Mouse (Mus musculus) midbrain, embryonic 11.5 days (tissue): ENCODE data around the gene Grcc10. TPM values are rescaled to one million over a fixed set of nuclear protein-coding genes. Genes with fewer than 3 reads are reported as not detected.

ENCODE experiments used
- ATAC-seq: fragments of 200-750 bp; cut with Nextera tagmentation; 2 replicates; pipeline ENCODE4 v1.8.0; 2017; ENCODE audit warnings: moderate TSS enrichment, moderate library complexity; ENCODE audit not compliant: low FRiP score
- DNase-seq: peaks from one replicate; pipeline ENCODE4 v3.0.0; 2015; ENCODE audit warnings: low spot score; ENCODE audit errors: missing footprints
- H3K27ac ChIP-seq: fragments of 300-500 bp; sonication (generic); 2 replicates; pipeline ENCODE4 v1.5.1; 2014; ENCODE audit warnings: low read depth, low read length
- H3K27me3 ChIP-seq: fragments of 300-500 bp; sonication (generic); 2 replicates; pipeline ENCODE4 v1.6.1; 2014; ENCODE audit warnings: mild to moderate bottlenecking, low read length, moderate library complexity, mixed read lengths; ENCODE audit not compliant: control insufficient read depth, insufficient read depth
- H3K36me3 ChIP-seq: fragments of 300-500 bp; sonication (generic); 2 replicates; pipeline ENCODE4 v1.6.1; 2014; ENCODE audit warnings: mild to moderate bottlenecking, low read length, moderate library complexity, mixed read lengths; ENCODE audit not compliant: control insufficient read depth, insufficient read depth
- H3K4me1 ChIP-seq: fragments of 300-500 bp; sonication (generic); 2 replicates; pipeline ENCODE4 v1.6.1; 2014; ENCODE audit warnings: low read length; ENCODE audit not compliant: control insufficient read depth, insufficient read depth
- H3K4me2 ChIP-seq: fragments of 300-500 bp; sonication (generic); 2 replicates; pipeline ENCODE4 v1.6.1; 2014; ENCODE audit warnings: mild to moderate bottlenecking, moderate library complexity
- H3K4me3 ChIP-seq: fragments of 300-500 bp; sonication (generic); 2 replicates; pipeline ENCODE4 v1.5.1; 2014; ENCODE audit warnings: low read depth, low read length
- H3K9ac ChIP-seq: fragments of 300-500 bp; sonication (generic); 2 replicates; pipeline ENCODE4 v1.6.1; 2014; ENCODE audit warnings: low read length
- H3K9me3 ChIP-seq: fragments of 300-500 bp; sonication (generic); 2 replicates; pipeline ENCODE4 v1.6.1; 2016; ENCODE audit warnings: low read length; ENCODE audit not compliant: control insufficient read depth
- WGBS: fragments of 180-500 bp; shearing (Covaris S2); extraction: QIAGEN DNeasy Blood & Tissue Kit; methylation state at CpG from one replicate; pipeline ENCODE4 v1.1.7; 2014; 5-methylcytosine and 5-hydroxymethylcytosine counted together
- polyA plus RNA-seq: library from polyadenylated mRNA; unstranded; fragments of >200 nt; fragmentation: Nextera tagmentation; extraction: Ambion mirVana; gene quantifications from 2 replicates; pipeline ENCODE4 v1.2.1, GENCODE M21; 2014

Grcc10 gene
- polyA plus RNA-seq, 1 experiment from 2014 or later: 532 TPM

DNA sequence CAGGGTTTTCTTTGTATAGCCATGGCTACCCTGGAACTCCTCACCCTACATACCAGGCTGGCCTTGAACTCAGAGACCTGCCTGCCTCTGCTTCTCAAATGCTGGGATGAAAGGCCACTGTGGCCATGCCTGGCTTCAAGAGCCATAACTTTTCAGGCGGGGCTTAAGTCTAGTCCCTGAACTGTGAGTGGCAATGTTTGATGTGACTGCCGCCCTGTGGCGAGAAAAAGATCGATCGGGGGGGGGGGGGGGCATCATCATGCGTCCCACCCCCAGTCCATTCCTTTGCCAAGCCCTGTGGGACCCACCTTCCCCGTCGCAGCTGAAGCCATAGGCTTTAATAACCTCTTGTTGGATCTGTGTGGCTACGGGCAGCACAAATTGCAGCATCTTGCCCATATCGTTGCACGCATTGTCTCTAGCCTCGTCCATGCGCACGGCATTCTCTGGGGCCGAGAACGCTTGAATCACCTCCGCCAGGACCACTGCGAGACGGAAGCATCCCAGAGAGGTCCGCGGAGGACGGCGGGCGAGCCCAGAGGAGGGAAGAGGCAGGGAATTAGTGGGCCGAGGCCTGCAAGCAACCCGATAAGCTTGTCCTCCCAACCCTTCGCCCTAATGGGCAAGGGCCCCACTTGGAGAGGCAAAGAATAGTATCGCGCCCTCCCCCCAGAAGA is 825 bp downstream of the Grcc10 start:
- Histone ChIP-seq H3K4me3 (peak overlapping the region; percentile 56), H3K9me3 (no peaks in the 10 kb centered on the region), H3K27me3 (no peaks in the 10 kb centered on the region), H3K4me2 (peak overlapping the region; percentile 82), H3K9ac (peak overlapping the region; percentile 96), H3K4me1 (peaks cover 22% of the 10 kb centered on the region), H3K27ac (peak overlapping the region; percentile 99), H3K36me3 (peaks cover 8% of the 10 kb centered on the region; the same call in 1 of the 2 replicates)
- peak; percentile 10 for ATAC-seq
- DNase-seq: peak; percentile 97
- under 1% methylated on average over 29 of the region's 29 CpGs for WGBS

DNA sequence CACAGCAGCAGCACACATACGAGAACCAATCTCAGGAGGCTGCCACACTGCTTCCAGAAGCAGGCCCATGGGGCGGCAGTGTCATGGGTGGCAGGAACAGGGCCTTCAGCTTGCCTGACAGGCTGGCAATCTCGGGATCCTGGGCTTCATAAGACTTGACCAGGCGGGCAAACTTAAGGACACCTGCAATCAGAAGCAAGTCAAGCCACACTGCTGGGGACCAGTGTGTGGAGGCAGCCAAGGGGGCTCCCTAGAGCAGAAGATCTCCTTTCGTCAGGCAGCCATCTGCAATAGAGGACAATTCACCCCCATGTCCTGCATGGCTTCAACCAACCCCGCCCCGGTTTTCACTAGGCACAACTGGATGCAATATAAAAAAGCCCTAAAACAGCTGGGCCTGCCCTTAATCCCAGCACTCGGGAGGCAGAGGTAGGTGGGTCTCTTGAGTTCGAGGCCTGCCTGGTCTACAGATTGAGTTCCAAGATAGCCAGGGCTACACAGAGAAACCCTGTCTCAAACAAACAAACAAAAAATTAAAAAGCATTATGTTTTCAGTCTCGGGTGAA is 1.9 kb downstream of the Grcc10 start:
- 81% methylated on average over 10 of the region's 10 CpGs for WGBS

DNA sequence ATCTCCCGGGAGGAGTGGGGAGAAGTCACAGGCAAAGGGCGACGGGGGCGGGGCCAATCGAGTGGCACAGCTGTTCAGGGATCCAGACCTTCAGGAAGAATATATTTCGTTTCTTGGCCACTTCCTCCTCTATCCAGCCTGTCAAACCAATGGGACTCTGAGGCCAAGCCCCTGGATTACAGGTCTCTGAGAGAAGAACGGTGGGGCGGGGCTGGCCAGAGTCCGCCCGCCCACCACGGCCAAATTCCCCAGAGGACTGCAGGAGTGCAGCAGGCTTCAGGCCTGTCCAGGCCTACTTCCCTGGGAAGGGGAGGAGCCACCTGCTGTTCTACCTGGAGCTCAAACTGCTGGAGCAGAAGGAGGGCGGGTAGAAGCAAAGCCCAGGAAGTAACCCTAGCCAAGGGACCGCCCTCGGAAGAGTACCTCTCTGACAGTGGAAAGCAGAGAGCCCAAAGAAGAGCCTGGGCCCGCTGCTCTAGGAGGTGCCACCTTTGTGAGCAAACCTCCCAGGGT is 2.6 kb downstream of the Grcc10 start, which contains the start of gene Ptpn6:
Gene Ptpn6, minus strand, starts transcription at position 204 of the 513 bp plus-strand sequence.
- Histone ChIP-seq H3K36me3 (0 out of 2 replicates have a peak, but pooled peaks cover 4% of the 10 kb centered on the region), H3K4me3 (no peak within 1 kb of the TSS), H3K27me3 (no peaks in the 10 kb centered on the region), H3K9me3 (no peaks in the 10 kb centered on the region), H3K4me1 (peaks cover 19% of the 10 kb centered on the region), H3K27ac (no peak within 1 kb of the TSS), H3K4me2 (no peak within 1 kb of the TSS), H3K9ac (peak within 1 kb of the TSS; percentile 2; the same call in 1 of the 2 replicates)
- WGBS: 29% methylated on average over 15 of the region's 15 CpGs
- ATAC-seq: no peak
- peak; percentile 80 for DNase-seq

More for the DNA sequence above, 1.9 kb downstream of the Grcc10 start:
- Histone ChIP-seq H3K4me1 (peaks cover 19% of the 10 kb centered on the region), H3K4me2 (no peak overlapping the region), H3K27ac (no peak overlapping the region), H3K4me3 (no peak overlapping the region), H3K27me3 (no peaks in the 10 kb centered on the region), H3K9ac (peak overlapping the region; percentile 2; the same call in 1 of the 2 replicates), H3K9me3 (no peaks in the 10 kb centered on the region), H3K36me3 (peaks cover 4% of the 10 kb centered on the region; the same call in 1 of the 2 replicates)
- DNase-seq (no peak), ATAC-seq (no peak)

DNA sequence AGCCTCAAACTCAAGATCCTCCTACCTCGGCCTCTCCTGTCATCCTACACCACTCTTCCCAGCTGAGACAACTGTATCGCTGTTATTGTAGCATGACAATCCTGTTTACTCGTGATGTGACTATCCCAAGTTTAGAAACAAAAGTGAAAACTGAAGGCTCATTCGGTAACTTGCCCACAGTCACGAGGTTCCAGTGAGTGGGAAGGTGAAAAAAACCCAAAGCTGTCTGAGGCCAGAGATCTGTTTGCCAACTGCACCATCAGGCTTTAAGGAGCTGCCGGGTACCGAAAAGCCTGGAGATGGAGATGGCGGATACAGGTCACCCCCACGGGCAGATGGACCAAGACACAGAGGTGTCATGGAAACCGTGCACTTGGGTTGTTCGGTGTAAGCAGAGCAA is 4.1 kb downstream of the Grcc10 start:
- Histone ChIP-seq H3K4me3 (no peak overlapping the region), H3K9ac (no peak overlapping the region), H3K4me1 (peaks cover 17% of the 10 kb centered on the region), H3K4me2 (no peak overlapping the region), H3K9me3 (no peaks in the 10 kb centered on the region), H3K27me3 (no peaks in the 10 kb centered on the region), H3K36me3 (no peaks in the 10 kb centered on the region), H3K27ac (no peak overlapping the region)
- DNase-seq (no peak), ATAC-seq (no peak)
- 93% methylated on average over 11 of the region's 11 CpGs for WGBS

DNA sequence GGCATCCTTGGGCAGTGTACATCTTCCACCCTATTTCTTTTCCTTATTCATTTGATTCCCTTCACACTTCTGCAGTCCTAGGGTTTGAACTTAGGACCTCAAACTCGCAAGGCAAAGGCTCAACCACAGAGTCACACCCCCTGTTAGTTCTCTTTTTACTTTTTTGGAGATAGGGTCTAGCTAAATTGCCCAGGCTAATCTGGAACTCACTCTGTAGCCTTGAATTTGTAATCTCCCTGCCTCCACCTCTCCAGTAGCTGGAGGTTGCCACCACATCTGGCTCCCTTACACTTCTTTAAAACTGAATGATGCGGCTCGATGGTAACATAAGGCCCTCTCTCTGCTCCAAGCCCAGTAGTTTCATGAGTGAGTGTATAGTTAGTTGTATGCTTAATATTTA is 6.8 kb downstream of the Grcc10 start:
- DNase-seq (no peak), ATAC-seq (no peak)
- Histone ChIP-seq H3K36me3 (no peaks in the 10 kb centered on the region), H3K4me1 (peaks cover 6% of the 10 kb centered on the region), H3K9me3 (no peaks in the 10 kb centered on the region), H3K9ac (no peak overlapping the region), H3K4me2 (no peak overlapping the region), H3K27ac (no peak overlapping the region), H3K27me3 (no peaks in the 10 kb centered on the region), H3K4me3 (no peak overlapping the region)
- 88% methylated on average over 3 of the region's 3 CpGs for WGBS

DNA sequence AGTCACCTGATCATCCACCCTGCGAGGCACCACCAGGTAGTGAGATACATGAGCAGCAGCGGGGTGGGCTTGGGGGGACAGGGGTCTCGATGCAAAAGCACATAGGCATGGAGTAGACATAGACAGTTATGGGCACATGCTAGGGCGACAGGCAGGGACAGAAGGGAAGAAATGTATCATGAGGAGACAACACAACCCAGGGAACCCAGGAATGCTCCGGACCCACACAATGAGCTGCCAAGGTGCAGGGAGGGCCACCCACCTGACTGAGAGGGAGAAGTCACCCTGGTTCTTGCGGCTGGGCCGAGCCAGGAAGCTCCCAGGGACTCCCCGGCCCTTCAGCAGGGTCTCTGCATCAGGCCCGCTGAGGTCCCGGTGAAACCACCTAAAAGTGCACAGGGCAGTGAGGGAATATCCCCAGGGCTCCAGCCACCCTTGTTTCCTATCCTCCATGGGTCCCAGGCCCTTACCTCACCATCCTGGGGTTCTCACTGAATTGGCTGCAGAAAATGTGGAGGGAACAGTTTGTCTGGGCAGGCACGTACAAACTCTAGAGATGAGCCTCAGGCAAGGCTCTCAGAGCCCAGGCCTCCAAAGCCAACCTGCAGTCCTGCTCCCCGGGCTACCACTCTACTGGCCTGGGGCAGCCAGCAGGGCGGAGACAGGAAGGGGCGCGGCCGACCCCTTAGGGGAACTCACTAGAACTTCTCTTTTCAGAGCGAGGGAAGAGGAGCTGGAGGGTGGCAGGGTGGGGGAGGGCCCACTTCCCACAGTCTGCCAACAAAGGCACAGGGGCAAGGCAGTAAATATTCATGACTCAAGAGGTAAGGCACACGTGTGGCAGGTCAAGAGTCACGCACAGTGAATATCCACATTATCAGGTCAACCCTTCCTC is 8.5 kb downstream of the Grcc10 start:
- ATAC-seq (no peak; the same call in 1 of the 2 replicates), DNase-seq (no peak)
- no peak overlapping the region for H3K9ac ChIP-seq
- no peak overlapping the region for H3K4me2 ChIP-seq
- H3K4me1 ChIP-seq: no peaks in the 10 kb centered on the region
- no peak overlapping the region for H3K4me3 ChIP-seq
- H3K27ac ChIP-seq: no peak overlapping the region
- H3K9me3 ChIP-seq: no peaks in the 10 kb centered on the region
- WGBS: 56% methylated on average over 19 of the region's 19 CpGs
- H3K27me3 ChIP-seq: no peaks in the 10 kb centered on the region
- no peaks in the 10 kb centered on the region for H3K36me3 ChIP-seq

DNA sequence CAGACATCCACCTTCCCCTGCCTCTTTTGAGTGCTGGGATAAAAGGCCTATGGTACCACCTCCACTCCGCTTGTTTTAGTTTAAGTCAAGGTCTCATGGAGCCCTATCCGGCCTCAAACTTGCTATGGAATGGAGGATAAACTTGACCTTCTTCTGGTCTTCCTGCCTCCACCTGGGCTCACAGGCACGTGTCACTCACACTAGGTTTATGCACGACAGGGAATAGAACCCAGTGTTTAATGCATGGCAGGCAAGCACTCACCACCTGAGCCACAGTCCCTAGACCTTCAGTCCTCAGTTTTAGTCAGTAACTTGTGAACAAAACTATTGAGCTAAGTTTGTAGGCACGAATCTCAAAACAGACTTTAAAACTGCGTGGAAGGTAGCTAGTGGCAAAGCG is 10.1 kb downstream of the Grcc10 start:
- Histone ChIP-seq H3K27me3 (no peaks in the 10 kb centered on the region), H3K36me3 (no peaks in the 10 kb centered on the region), H3K9ac (no peak overlapping the region), H3K4me1 (no peaks in the 10 kb centered on the region), H3K4me3 (no peak overlapping the region), H3K27ac (no peak overlapping the region), H3K9me3 (no peaks in the 10 kb centered on the region), H3K4me2 (no peak overlapping the region)
- no peak for ATAC-seq
- no peak for DNase-seq
- WGBS: 86% methylated on average over 7 of the region's 7 CpGs

DNA sequence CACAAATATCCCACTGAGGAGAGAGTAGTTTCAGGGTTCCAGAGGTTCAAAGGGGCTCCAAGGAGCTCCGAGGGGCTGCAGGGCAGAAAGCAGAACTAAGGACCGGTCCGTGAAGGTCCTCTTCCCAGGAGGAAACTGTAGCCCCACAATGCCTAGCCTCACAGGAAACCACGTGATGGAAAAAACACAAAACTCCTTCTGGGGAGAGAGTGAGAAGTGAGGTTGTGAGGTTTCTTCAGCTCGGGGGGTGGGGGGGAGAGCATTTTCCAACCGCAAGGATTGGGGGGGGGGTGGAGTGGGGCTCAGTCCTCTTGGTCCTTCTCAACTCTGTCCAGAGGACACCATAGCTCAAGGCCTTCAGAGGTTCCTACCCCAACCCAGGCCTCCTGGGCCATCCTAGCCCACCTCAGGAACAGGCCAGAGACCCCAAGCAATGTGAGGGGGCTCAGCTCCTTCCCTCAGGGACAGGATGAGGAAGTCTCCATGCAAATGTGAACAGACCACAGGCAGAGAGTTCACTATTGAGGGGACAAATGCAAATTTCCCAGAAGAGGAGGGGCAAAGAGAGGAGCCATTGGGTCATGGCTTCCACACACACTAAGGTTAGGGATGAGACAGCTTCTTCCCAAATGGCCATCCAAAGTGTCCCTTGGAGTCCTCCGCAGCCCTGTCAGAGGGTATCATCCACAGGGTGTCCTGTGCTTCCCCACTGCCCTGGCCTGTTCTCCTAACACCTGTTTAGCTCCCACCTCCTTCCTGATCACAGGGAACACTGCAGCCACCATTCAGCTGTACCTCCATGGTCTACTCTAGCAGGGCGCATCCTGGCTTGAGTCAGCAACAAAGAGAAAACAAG is 11.1 kb downstream of the Grcc10 start:
- no peak overlapping the region for H3K27ac ChIP-seq
- H3K27me3 ChIP-seq: no peaks in the 10 kb centered on the region
- H3K9me3 ChIP-seq: no peaks in the 10 kb centered on the region
- H3K9ac ChIP-seq: no peak overlapping the region
- no peak overlapping the region for H3K4me2 ChIP-seq
- DNase-seq: no peak
- no peaks in the 10 kb centered on the region for H3K36me3 ChIP-seq
- 87% methylated on average over 8 of the region's 8 CpGs for WGBS
- H3K4me1 ChIP-seq: no peaks in the 10 kb centered on the region
- ATAC-seq: no peak
- no peak overlapping the region for H3K4me3 ChIP-seq
